Mouse (Mus musculus): ENCODE measurements around the gene Sema4d. TPM values are rescaled to one million over a fixed set of nuclear protein-coding genes. Genes with fewer than 3 reads are reported as not detected.
A peak's percentile ranks its signal among the peaks of the same experiment; 100 is the strongest.

Sema4d gene
- polyA plus RNA-seq, 1 experiment from 2014 or later: 9.7 TPM

- Histone ChIP-seq H3K27me3 (replicated peaks; ENCODE audit: control insufficient read depth, insufficient read depth, low read length) (no peaks in the 10 kb centered on the region), H3K36me3 (ENCODE audit: control insufficient read depth, insufficient read depth, low read length) (peaks cover 25% of the 10 kb centered on the region), H3K4me1 (replicated peaks; ENCODE audit: control insufficient read depth, insufficient read depth, low read length) (peaks cover 14% of the 10 kb centered on the region), H3K9ac (ENCODE audit: low read length) (no peak overlapping the region), H3K9me3 (ENCODE audit: control insufficient read depth, low read length) (no peaks in the 10 kb centered on the region), H3K4me2 (ENCODE audit: low read length) (no peak overlapping the region), H3K27ac (ENCODE audit: low read depth) (no peak overlapping the region), H3K4me3 (ENCODE audit: low read depth, low read length) (no peak overlapping the region)
- 81% methylated on average over 1 of the region's 1 CpGs for WGBS
- no peak for DNase-seq (ENCODE audit: low spot score)
- ATAC-seq (replicated peaks; ENCODE audit: low FRiP score, low TSS enrichment, low read depth): no peak
Measured at GRCm38 (mm10) chr13:51649740-51650139, 143.8 kb downstream of the Sema4d start.

GRCm38 (mm10) chr13:51648237-51648636 lies 145.3 kb downstream of the Sema4d start:
- Histone ChIP-seq H3K4me1 (replicated peaks; ENCODE audit: control insufficient read depth, insufficient read depth, low read length) (peaks cover 14% of the 10 kb centered on the region), H3K27ac (ENCODE audit: low read depth) (no peak overlapping the region)
- 86% methylated on average over 4 of the region's 4 CpGs for WGBS

GRCm38 (mm10) chr13:51647770-51648169 lies 145.8 kb downstream of the Sema4d start:
- Histone ChIP-seq H3K4me3 (ENCODE audit: low read depth, low read length) (peak overlapping the region; percentile 64; the same call in 1 of the 2 replicates), H3K27ac (ENCODE audit: low read depth) (no peak overlapping the region), H3K27me3 (replicated peaks; ENCODE audit: control insufficient read depth, insufficient read depth, low read length) (no peaks in the 10 kb centered on the region), H3K4me1 (replicated peaks; ENCODE audit: control insufficient read depth, insufficient read depth, low read length) (peaks cover 14% of the 10 kb centered on the region), H3K9me3 (ENCODE audit: control insufficient read depth, low read length) (no peaks in the 10 kb centered on the region), H3K36me3 (ENCODE audit: control insufficient read depth, insufficient read depth, low read length) (peaks cover 10% of the 10 kb centered on the region; the same call in 1 of the 2 replicates), H3K9ac (ENCODE audit: low read length) (no peak overlapping the region), H3K4me2 (ENCODE audit: low read length) (peak overlapping the region; percentile 81)
- no peak for ATAC-seq (replicated peaks; ENCODE audit: low FRiP score, low TSS enrichment, low read depth)
- no peak for DNase-seq (ENCODE audit: low spot score)
- 85% methylated on average over 3 of the region's 3 CpGs for WGBS

More at GRCm38 (mm10) chr13:51648237-51648636, 145.3 kb downstream of the Sema4d start:
- H3K4me3 ChIP-seq (ENCODE audit: low read depth, low read length): no peak overlapping the region
- DNase-seq (ENCODE audit: low spot score): no peak
- peak overlapping the region; percentile 81; the same call in 1 of the 2 replicates for H3K4me2 ChIP-seq (ENCODE audit: low read length)
- no peaks in the 10 kb centered on the region for H3K27me3 ChIP-seq (replicated peaks; ENCODE audit: control insufficient read depth, insufficient read depth, low read length)
- H3K36me3 ChIP-seq (ENCODE audit: control insufficient read depth, insufficient read depth, low read length): peaks cover 13% of the 10 kb centered on the region; the same call in 1 of the 2 replicates
- no peak overlapping the region for H3K9ac ChIP-seq (ENCODE audit: low read length)
- ATAC-seq (replicated peaks; ENCODE audit: low FRiP score, low TSS enrichment, low read depth): no peak
- no peaks in the 10 kb centered on the region for H3K9me3 ChIP-seq (ENCODE audit: control insufficient read depth, low read length)

- no peak for DNase-seq (ENCODE audit: low spot score)
- peaks cover 10% of the 10 kb centered on the region; the same call in 1 of the 2 replicates for H3K36me3 ChIP-seq (ENCODE audit: control insufficient read depth, insufficient read depth, low read length)
- peaks cover 14% of the 10 kb centered on the region for H3K4me1 ChIP-seq (replicated peaks; ENCODE audit: control insufficient read depth, insufficient read depth, low read length)
- H3K4me3 ChIP-seq (ENCODE audit: low read depth, low read length): peak overlapping the region; percentile 64
- no peak for ATAC-seq (replicated peaks; ENCODE audit: low FRiP score, low TSS enrichment, low read depth)
- peak overlapping the region; percentile 81 for H3K4me2 ChIP-seq (ENCODE audit: low read length)
- peak overlapping the region; percentile 81 for H3K9ac ChIP-seq (ENCODE audit: low read length)
- H3K27ac ChIP-seq (ENCODE audit: low read depth): no peak overlapping the region; the same call in 1 of the 2 replicates
- H3K9me3 ChIP-seq (ENCODE audit: control insufficient read depth, low read length): no peaks in the 10 kb centered on the region
- WGBS: 21% methylated on average over 3 of the region's 3 CpGs
- H3K27me3 ChIP-seq (replicated peaks; ENCODE audit: control insufficient read depth, insufficient read depth, low read length): no peaks in the 10 kb centered on the region
Measured at GRCm38 (mm10) chr13:51646362-51647027, 147.1 kb downstream of the Sema4d start.

GRCm38 (mm10) chr13:51645872-51646271 lies 147.7 kb downstream of the Sema4d start:
- Histone ChIP-seq H3K4me3 (ENCODE audit: low read depth, low read length) (peak overlapping the region; percentile 64), H3K4me1 (replicated peaks; ENCODE audit: control insufficient read depth, insufficient read depth, low read length) (peaks cover 14% of the 10 kb centered on the region), H3K27me3 (replicated peaks; ENCODE audit: control insufficient read depth, insufficient read depth, low read length) (no peaks in the 10 kb centered on the region), H3K27ac (ENCODE audit: low read depth) (peak overlapping the region; percentile 66), H3K9ac (ENCODE audit: low read length) (peak overlapping the region; percentile 81), H3K36me3 (ENCODE audit: control insufficient read depth, insufficient read depth, low read length) (peaks cover 10% of the 10 kb centered on the region; the same call in 1 of the 2 replicates), H3K4me2 (ENCODE audit: low read length) (peak overlapping the region; percentile 81), H3K9me3 (ENCODE audit: control insufficient read depth, low read length) (no peaks in the 10 kb centered on the region)
- DNase-seq (ENCODE audit: low spot score) (peak; percentile 61), ATAC-seq (replicated peaks; ENCODE audit: low FRiP score, low TSS enrichment, low read depth) (no peak)
- under 1% methylated on average over 7 of the region's 7 CpGs for WGBS

- under 1% methylated on average over 83 of the region's 83 CpGs for WGBS
- H3K4me3 ChIP-seq (ENCODE audit: low read depth, low read length): peak within 1 kb of the TSS; percentile 64
- H3K27me3 ChIP-seq (replicated peaks; ENCODE audit: control insufficient read depth, insufficient read depth, low read length): no peaks in the 10 kb centered on the region
- peaks cover 9% of the 10 kb centered on the region; the same call in 1 of the 2 replicates for H3K36me3 ChIP-seq (ENCODE audit: control insufficient read depth, insufficient read depth, low read length)
- DNase-seq (ENCODE audit: low spot score) (peak; percentile 95), ATAC-seq (replicated peaks; ENCODE audit: low FRiP score, low TSS enrichment, low read depth) (peak; percentile 96)
- peak within 1 kb of the TSS; percentile 70 for H3K27ac ChIP-seq (ENCODE audit: low read depth)
- peak within 1 kb of the TSS; percentile 81 for H3K4me2 ChIP-seq (ENCODE audit: low read length)
- peak within 1 kb of the TSS; percentile 81 for H3K9ac ChIP-seq (ENCODE audit: low read length)
- H3K9me3 ChIP-seq (ENCODE audit: control insufficient read depth, low read length): no peaks in the 10 kb centered on the region
- H3K4me1 ChIP-seq (replicated peaks; ENCODE audit: control insufficient read depth, insufficient read depth, low read length): peaks cover 14% of the 10 kb centered on the region
Measured at GRCm38 (mm10) chr13:51644829-51645789, 148.4 kb downstream of the Sema4d start, which contains the start of gene Cks2. Gene Cks2 (plus strand): TSS chr13:51645232.

- ATAC-seq (replicated peaks; ENCODE audit: low FRiP score, low TSS enrichment, low read depth): peak; percentile 9; the same call in 1 of the 2 replicates
- WGBS: 48% methylated on average over 20 of the region's 20 CpGs
- Histone ChIP-seq H3K9ac (ENCODE audit: low read length) (peak overlapping the region; percentile 50), H3K27me3 (replicated peaks; ENCODE audit: control insufficient read depth, insufficient read depth, low read length) (no peaks in the 10 kb centered on the region), H3K4me2 (ENCODE audit: low read length) (peak overlapping the region; percentile 67), H3K27ac (ENCODE audit: low read depth) (peak overlapping the region; percentile 70; the same call in 1 of the 2 replicates), H3K4me1 (replicated peaks; ENCODE audit: control insufficient read depth, insufficient read depth, low read length) (peaks cover 14% of the 10 kb centered on the region), H3K36me3 (ENCODE audit: control insufficient read depth, insufficient read depth, low read length) (0 out of 2 replicates have a peak, but pooled peaks cover under 1% of the 10 kb centered on the region), H3K9me3 (ENCODE audit: control insufficient read depth, low read length) (no peaks in the 10 kb centered on the region), H3K4me3 (ENCODE audit: low read depth, low read length) (peak overlapping the region; percentile 64)
- DNase-seq (ENCODE audit: low spot score): peak; percentile 53
Measured at GRCm38 (mm10) chr13:51643924-51644828, 149.4 kb downstream of the Sema4d start.
